Mouse (Mus musculus) ES-Bruce4 (cell line): ENCODE results near the gene Lce1e.

ENCODE experiments used
- CTCF ChIP-seq: IDR thresholded peaks from one replicate; pipeline ENCODE4 v1.8.1; 2011; ENCODE audit warnings: low read depth, low read length
- EP300 ChIP-seq: IDR thresholded peaks from 2 replicates; pipeline ENCODE4 v1.6.1; 2011; ENCODE audit warnings: low read depth, low read length; ENCODE audit not compliant: insufficient read depth

DNA sequence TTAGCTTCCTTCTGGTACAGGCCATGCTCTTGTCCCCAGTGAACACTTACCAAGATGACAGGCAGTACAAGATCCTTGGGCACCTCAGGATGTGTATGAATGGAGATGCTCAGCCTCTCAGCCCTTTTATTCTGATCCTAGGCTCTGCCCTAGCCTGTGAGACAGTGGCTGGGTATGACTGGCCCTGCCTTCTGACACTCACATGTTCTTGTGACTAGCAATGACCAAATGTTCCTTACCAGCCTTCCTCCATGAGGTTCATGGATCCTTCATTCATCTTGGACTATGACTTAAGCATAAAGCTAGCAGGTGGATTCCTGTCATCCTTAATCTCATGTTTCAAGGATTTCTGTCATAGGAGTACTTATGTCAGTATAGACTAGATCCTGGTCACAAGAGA lies 38.7 kb downstream of the Lce1e start, which contains the start of gene Lce1a2:
- no peak for TF ChIP-seq CTCF
- no peak for TF ChIP-seq EP300
